Mouse (Mus musculus): ENCODE data around the gene Mboat1. TPM values are rescaled to one million over a fixed set of nuclear protein-coding genes. Genes with fewer than 3 reads are reported as not detected.
A peak's percentile ranks its signal among the peaks of the same experiment; 100 is the strongest.

The Mboat1 gene
- total RNA-seq, 4 experiments from 2014 or later, result 1.8 to 2.6 (median 2.3) TPM

- no peak for DNase-seq (ENCODE audit: low spot score in 2 of 2)
These were observed 49.7 kb downstream of the Mboat1 start for GRCm38 (mm10) chr13:30185959-30186358.

GRCm38 (mm10) chr13:30186456-30186855, 50.2 kb downstream of the Mboat1 start:
- peak in 1 of 2 experiments; percentile 54 for DNase-seq (ENCODE audit: low spot score in 2 of 2)

- no peak for DNase-seq (ENCODE audit: low spot score in 2 of 2)
These were observed 55.9 kb downstream of the Mboat1 start for GRCm38 (mm10) chr13:30192031-30192716.

- no peak for DNase-seq (ENCODE audit: low spot score in 2 of 2)
These were observed 57.1 kb downstream of the Mboat1 start for GRCm38 (mm10) chr13:30193363-30193762.

GRCm38 (mm10) chr13:30194834-30195233, 58.5 kb downstream of the Mboat1 start:
- no peak for DNase-seq (ENCODE audit: low spot score in 2 of 2)

- no peak for DNase-seq (ENCODE audit: low spot score in 2 of 2)
These were observed 60.4 kb downstream of the Mboat1 start for GRCm38 (mm10) chr13:30196661-30197060.

- no peak for DNase-seq (ENCODE audit: low spot score in 2 of 2)
These were observed 61.8 kb downstream of the Mboat1 start for GRCm38 (mm10) chr13:30198101-30198570.

GRCm38 (mm10) chr13:30199821-30200220, 63.5 kb downstream of the Mboat1 start:
- DNase-seq (ENCODE audit: low spot score in 2 of 2), result no peak

GRCm38 (mm10) chr13:30200737-30201136, 64.4 kb downstream of the Mboat1 start:
- DNase-seq (ENCODE audit: low spot score in 2 of 2), result no peak

- no peak for DNase-seq (ENCODE audit: low spot score in 2 of 2)
These were observed 66.7 kb downstream of the Mboat1 start for GRCm38 (mm10) chr13:30203018-30203417.

- no peak for DNase-seq (ENCODE audit: low spot score in 2 of 2)
These were observed 71.9 kb downstream of the Mboat1 start for GRCm38 (mm10) chr13:30208176-30208575.

- no peak for DNase-seq (ENCODE audit: low spot score in 2 of 2)
These were observed 77.0 kb downstream of the Mboat1 start for GRCm38 (mm10) chr13:30213276-30213675.

GRCm38 (mm10) chr13:30217588-30218371, 81.5 kb downstream of the Mboat1 start:
- no peak for DNase-seq (ENCODE audit: low spot score in 2 of 2)

GRCm38 (mm10) chr13:30219597-30219996, 83.3 kb downstream of the Mboat1 start:
- DNase-seq (ENCODE audit: low spot score in 2 of 2), result no peak

GRCm38 (mm10) chr13:30221316-30221715, 85.0 kb downstream of the Mboat1 start:
- DNase-seq (ENCODE audit: low spot score in 2 of 2), result no peak

- no peak for DNase-seq (ENCODE audit: low spot score in 2 of 2)
These were observed 87.8 kb downstream of the Mboat1 start for GRCm38 (mm10) chr13:30224114-30224513.

GRCm38 (mm10) chr13:30224659-30225058, 88.4 kb downstream of the Mboat1 start:
- DNase-seq (ENCODE audit: low spot score in 2 of 2), result no peak

- DNase-seq (ENCODE audit: low spot score in 2 of 2), result no peak
These were observed 92.5 kb downstream of the Mboat1 start for GRCm38 (mm10) chr13:30228762-30229161.

GRCm38 (mm10) chr13:30229625-30230139, 93.4 kb downstream of the Mboat1 start:
- DNase-seq (ENCODE audit: low spot score in 2 of 2), result no peak

- peak in 1 of 2 experiments; percentile 14 for DNase-seq (ENCODE audit: low spot score in 2 of 2)
These were observed 98.9 kb downstream of the Mboat1 start for GRCm38 (mm10) chr13:30235056-30235750.

GRCm38 (mm10) chr13:30239396-30239795, 103.1 kb downstream of the Mboat1 start:
- no peak for DNase-seq (ENCODE audit: low spot score in 2 of 2)

GRCm38 (mm10) chr13:30245573-30245972, 109.3 kb downstream of the Mboat1 start:
- DNase-seq (ENCODE audit: low spot score in 2 of 2), result no peak
